Mouse (Mus musculus): Measurements from ENCODE around the gene Rhobtb3. TPM values are rescaled to one million over a fixed set of nuclear protein-coding genes. Genes with fewer than 3 reads are reported as not detected.
"Not testable (repeated sequence)": the region's sequence is repeated elsewhere in the genome, so short reads cannot be mapped to it uniquely, and the experiment has no call there.

Gene Rhobtb3
- total RNA-seq, 2 experiments from 2014 or later, result 11.0 to 14.1 TPM

DNA sequence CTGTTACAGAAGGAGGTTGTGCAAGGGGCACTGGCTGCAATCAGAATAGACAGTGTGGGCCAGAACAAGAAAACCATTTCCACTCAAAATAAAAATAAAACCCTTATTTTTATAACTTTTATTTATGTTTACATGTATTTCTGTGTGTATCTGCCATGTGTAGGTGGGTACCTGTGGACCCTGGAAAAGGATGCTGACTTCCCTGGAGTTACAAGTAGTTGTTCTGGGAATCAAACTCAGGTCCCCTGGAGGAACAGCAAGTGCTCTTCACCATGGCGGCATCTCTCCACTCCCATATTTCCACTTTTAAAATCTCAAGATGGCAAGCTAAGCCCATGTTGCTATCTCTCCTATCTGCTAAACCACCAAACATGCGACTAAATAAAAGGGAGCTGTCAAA, 13.1 kb downstream of the Rhobtb3 start:
- DNase-seq, result no peak
- intact Hi-C loops (cut with DNase I), result no loop called here

DNA sequence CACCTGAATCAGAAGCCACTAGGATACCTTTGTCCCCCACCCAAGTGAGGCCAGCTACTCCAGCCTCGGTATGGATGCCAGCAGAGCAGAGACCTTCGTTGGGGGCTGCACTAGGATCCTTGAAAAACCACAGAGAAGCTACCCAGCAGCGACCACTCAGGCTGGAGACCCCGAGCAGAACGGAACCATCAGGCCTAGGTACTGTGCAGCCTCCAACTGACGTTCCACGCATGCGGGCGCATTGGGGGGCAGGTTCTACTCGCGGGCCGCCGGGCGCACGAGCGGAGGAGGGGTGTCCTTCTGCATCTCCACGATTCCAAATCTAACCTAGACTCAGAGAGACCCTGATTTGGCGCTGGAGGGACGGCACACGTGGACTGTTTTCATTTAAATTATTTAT, 13.7 kb downstream of the Rhobtb3 start:
- intact Hi-C loops (cut with DNase I), result no loop called here
- no peak for DNase-seq

DNA sequence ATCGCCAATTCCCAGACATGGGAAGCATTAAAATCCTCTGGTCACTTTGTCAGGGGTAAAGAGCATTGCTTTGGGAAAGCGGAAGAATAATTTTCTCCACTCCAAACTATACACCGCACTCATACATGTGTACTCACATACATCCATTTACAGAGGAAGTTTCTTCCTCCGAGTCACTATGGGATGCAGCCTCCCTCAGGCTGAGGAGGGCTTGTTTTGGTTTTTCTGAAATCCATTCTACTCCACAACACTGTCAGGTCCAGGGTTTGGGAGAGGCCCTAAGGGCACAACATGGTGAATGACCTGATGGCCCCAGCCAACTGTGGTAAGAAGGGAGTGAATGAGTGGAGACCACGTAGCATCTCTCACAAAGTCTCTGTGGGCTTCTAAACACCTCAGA, 14.7 kb downstream of the Rhobtb3 start:
- DNase-seq; intact Hi-C loops (cut with DNase I): not testable (repeated sequence)

DNA sequence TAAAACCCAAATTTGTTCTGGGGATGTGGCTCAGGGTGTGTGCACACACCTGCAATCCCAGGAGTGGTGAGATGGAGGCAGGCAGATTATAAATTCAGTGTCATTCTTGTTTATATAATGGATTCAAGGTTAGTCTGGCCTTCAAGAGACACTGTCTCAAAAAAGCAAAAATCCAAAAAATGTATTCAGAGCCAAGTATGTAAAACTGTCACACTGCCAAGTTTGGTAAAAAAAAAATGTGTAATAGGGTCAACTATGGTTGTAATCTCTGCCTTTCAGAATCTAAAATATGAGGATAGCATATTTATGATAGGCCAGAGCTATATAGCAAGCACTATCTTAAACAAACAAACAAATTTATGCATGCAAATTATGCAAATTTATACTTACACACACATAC, 15.8 kb downstream of the Rhobtb3 start:
- DNase-seq, result no peak
- intact Hi-C loops (cut with DNase I), result no loop called here

DNA sequence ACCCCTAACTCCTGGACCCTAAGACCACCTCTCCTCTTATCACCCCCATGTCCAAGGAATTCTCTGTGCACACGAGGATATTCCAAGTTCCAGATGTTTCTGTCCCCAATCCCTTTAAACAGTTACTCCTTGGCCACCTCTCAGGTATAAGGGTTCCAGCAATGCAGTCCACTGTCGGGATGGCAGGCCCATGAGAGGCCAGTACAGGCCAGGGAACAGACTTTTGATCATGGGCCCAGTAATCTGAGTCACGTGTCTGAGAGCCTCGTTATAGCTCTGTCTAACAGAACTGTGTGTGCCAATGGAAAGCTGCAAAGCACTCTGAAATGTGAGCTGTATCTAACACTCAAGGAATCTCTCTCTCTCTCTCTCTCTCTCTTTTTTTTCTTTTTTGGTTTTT, 29.6 kb downstream of the Rhobtb3 start:
- DNase-seq, result no peak
- intact Hi-C loops (cut with DNase I), result no loop called here

DNA sequence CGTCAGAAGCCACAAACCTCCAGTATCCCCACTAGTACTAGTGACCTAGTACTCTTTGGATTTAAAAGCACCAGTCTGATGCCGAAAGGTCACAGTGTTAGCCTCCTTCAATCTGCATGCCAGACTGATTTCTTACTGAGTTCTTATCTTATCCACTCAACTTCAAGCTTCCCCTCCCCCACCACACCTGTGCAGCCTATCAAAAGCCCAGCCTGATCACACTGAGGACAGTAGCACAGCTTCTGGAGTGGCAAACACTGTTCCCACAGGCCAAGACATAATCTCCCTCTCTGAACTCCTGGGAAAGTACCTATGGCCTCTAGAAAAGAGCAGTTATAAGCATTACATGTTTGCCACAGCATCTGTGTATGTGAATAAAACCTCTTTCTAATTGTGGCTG, 35.5 kb downstream of the Rhobtb3 start:
- intact Hi-C loops (cut with DNase I), result no loop called here
- DNase-seq, result no peak

DNA sequence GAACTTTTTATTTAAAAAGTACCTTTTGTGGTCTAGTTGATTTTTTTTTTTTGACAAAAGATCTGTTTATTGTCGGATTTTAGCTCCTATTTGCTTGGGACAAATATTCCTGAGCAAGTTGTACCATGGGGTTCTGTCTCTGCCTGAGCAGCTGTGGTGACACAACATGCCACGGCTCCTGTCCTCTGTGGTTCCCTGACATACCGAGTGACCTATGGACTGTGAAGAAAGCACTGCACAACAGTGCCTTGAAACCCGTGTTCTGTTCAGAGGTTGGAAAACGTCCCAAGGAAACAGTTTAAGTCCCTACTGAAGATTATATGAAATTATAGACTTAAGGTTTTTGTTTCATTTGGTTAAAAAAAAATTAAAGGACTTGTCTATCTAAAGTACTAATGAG, 36.6 kb downstream of the Rhobtb3 start:
- no peak for DNase-seq
- intact Hi-C loops (cut with DNase I), result no loop called here

DNA sequence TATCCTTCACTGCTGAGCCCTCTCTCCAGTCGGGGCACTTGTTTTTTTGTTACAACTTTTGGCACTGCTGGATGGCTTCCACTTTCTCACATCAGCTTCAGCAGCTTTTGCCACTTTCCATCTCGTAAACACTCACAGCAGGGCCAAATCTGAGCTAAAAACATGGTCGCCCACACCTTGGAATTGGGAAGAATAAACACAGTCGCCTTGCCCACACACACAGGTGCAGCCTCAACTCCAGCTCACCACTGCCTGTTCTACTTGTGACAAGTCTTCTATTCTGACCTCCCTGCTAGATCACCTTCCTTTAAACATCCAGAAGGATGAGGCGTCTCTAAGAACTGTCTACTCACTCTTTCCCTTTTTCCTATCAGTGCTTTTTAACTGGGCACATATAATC, 39.1 kb downstream of the Rhobtb3 start:
- no peak for DNase-seq
- intact Hi-C loops (cut with DNase I), result no loop called here

DNA sequence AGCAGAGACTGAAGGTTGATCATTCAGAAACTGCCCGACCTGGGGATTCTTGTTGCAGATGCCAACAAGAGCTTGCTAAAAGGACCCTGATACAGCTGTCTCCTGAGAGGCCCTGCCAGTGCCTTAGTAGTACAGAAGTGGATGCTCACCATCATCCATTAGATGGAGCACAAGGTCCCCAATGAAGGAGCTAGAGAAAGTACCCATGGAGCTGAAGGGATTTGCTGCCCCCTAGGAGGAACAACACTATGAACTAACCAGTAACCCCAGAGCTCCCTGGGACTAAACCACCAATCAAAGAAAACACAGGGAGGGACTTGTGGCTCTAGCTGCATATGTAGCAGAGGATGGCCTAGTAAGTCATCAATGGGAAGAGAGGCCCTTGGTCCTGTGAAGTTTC, 42.8 kb downstream of the Rhobtb3 start:
- intact Hi-C loops (cut with DNase I); DNase-seq: not testable (repeated sequence)

DNA sequence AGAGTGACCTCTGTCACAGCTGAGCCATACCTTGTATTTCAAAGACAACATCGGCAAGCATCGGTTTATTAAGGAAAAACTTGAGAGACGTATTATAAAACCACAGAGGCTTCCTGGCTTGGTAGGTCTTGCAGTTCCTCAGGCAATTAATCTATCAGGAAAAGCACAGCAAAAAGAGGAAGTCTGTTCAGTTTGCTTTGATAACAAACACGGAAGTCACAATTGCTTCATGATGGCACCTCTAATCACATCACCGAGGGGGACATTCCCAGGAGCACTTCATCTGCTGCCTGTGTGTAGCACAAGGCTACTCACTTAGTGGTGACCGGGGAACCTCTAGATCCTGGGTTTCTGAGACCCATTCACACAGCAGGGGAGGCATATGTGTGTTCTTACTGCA, 50.8 kb downstream of the Rhobtb3 start:
- intact Hi-C loops (cut with DNase I), result no loop called here

DNA sequence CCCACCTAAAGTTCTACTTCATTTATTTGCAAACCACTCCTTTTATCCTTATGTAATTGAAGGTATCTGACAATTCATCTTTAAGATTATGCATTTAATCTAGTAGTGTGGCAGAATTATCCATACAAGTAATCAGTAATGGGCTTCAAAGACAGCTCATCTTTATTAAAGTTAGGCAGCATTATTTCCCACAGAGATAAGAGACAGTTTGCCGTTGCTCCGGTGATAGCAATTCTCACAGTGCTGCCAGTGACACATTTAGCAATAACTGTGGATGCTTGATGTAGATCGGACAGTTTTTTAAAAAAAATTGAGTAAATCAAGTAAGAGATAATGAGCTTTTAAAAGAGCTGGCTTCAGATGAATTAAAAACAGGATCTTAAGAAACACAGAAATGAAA, 51.4 kb downstream of the Rhobtb3 start:
- intact Hi-C loops (cut with DNase I), result no loop called here
- DNase-seq, result no peak

More for the DNA sequence above, 50.8 kb downstream of the Rhobtb3 start:
- DNase-seq, result no peak

DNA sequence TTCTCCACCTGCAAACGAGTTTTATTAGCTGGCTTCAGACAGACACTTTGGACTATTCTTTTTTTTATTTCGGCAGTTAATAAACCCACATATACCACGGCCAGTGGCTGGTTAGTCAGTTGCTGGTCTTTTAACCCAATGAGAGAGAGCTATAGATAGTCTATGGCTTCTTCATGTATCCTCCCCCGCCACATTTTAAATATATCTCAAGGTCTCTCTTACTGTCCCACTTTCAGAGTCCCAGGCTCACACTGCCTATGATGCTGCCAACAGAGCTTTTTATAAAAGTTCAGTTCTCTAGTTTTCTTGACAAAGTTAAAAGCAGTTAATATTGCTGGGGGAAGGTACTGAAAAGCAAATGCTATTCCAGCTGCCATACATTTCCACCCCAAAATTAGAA, 51.9 kb downstream of the Rhobtb3 start:
- no peak for DNase-seq
- intact Hi-C loops (cut with DNase I), result no loop called here

DNA sequence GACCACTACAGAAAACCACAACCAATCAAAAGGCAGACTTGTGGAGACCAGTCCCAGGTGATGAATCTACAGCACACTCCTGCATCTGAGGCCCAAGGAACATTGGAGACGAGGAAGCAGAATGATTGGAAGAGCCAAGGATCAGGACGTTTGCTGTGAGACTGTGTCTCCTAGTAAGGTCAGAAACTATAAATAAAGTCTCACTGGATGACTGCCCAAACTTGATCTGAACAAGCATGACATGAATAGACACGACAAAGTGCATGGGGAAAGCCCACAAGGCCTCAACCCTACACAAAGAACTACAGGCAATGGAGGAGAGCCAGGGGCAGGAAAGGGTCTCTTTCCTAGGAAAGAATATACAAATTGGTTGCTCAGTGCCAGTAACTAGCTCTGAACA, 59.9 kb downstream of the Rhobtb3 start:
- intact Hi-C loops (cut with DNase I), result no loop called here
- peak in 1 of 2 experiments; percentile 7 for DNase-seq

DNA sequence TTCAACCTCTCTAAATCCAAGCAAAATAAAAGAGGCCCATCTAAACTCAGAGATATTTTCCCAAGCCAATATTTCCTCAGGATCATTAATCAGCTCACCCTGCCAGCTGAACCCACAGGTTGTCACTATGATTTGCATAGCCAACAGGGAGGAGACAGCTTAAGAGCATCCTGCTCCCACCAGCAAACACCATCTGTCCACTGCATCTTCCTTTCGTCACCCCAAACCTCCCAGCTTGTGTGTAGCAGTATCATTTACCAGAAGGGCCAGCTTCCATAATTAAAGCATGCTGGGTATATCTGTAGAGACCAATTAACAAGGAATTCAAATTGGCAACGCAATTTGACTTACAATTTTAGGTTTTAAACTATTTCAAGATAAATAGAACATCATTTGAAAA, 63.2 kb downstream of the Rhobtb3 start:
- intact Hi-C loops (cut with DNase I), result no loop called here
- no peak for DNase-seq

DNA sequence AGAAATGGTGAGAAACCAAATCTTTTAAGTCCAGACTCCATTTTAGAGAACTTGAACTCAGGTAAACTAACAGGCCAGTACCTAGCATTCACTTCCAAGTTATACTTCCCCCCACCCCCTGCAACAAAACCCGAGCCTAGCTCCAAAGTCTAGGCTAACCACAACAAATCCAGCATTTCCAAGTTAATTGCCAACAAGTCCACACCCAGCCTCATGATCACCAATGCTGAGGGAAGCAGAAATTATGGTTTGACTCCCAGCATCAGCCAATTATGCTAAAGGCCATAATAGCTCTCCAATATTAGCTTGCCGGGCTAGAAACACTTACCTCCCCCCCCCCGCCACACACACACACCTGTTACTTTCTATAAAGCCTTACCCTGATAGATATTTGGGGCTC, 64.0 kb downstream of the Rhobtb3 start:
- intact Hi-C loops (cut with DNase I), result loop anchor here (5.0 kb wide), 4 partner anchors 82 to 1017 kb away; no protein-coding TSS in a partner anchor
- DNase-seq, result no peak

DNA sequence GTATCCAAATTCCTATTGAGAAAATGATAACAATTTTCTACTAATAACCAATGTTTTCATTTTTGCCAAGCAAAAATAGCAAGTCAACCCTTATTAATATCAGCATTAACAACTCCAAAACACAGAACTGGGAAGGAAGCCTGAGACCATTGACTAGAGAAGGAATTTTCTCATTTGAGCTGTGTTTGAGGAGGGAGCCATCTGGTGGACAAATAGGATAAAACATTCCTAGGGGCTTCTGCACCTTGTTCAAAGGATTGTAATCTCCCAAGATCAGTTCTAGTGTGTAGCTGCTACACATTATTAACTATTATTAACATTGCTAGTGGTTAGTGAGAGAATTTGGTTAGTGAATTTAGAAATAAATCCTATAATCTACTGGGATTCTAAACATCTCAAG, 65.8 kb downstream of the Rhobtb3 start:
- intact Hi-C loops (cut with DNase I), result loop anchor here (1.0 to 5.0 kb wide), 5 partner anchors 81 to 1016 kb away; no protein-coding TSS in a partner anchor
- DNase-seq, result peak; percentile 22 to 29

DNA sequence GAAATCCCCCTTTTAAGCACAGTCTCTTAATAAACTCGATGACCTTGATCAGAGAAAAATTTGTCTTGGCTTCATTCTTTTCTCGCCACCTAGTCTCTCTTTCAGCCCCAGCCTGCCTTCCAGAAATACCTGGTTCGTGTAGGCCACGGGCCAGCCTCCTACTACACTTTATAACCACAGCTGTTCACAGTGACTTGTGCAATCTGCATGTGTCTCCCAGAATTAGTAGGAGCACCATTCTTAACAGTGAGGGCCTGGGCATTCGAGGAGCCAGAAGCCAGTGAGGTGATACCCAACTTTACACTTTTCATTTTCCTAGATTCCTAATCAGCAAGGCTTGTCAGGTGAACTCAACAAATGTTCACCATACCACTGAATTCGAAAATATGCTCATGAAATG, 67.1 kb downstream of the Rhobtb3 start:
- intact Hi-C loops (cut with DNase I), result loop anchor here (5.0 kb wide), 4 partner anchors 79 to 1014 kb away; no protein-coding TSS in a partner anchor
- no peak for DNase-seq

DNA sequence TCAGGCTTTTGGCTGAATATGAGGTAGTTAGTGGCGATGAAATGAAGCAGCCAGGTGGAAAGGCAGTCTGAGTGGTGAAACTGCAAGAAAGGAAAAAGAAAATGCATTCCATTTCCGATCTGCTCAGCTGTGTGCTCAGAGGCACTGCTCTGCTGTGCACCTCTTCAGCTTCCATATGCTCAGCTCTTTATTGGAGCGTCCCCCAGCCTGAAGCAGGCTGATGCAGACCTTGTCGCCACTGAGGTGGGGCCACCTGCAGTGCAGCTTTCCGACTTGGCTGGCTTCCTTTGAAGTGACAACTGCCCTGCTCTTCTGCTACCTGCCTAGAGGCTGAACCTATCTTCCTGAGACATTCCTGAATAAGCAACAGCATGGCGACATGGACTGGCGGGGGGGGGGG, 67.5 kb downstream of the Rhobtb3 start:
- intact Hi-C loops (cut with DNase I), result loop anchor here (5.0 kb wide), 4 partner anchors 79 to 1014 kb away; no protein-coding TSS in a partner anchor
- not testable (repeated sequence) for DNase-seq

DNA sequence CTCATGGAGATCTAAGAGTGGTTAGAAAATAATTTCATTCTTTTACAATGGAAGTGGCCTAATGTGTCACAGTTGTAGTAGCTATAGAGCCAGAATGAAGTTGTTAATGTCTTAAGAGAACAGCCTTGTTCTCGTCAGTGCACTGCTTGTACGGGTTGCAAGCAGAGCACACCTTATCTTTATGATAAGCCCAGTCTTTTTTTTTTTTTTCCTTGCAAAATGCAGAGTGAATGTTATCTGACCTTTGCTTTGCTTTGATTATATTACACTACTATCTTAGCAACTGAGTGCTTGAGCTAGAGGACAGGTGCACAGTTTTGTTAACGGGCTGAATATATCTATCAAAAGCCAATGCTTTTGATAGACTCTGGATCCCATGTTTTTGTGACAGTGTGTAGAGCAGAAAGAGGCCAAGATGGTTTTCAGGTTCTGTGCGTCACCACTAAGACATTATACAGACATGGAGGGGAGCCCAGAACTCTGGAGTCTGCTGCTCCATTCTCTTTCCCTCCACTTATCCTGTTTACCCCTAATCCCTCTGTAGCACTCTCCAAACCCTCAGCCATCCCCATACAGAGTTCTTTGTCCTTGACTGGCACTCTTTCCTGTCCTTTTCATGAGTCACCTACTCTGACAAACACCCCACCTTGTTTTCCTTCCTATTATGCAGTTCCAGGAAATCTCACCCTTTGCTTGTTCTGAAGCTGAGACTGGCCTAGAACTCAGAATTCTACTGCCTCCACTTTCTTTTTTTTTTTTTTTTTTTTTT, 68.9 kb downstream of the Rhobtb3 start:
- intact Hi-C loops (cut with DNase I), result loop anchor here (5.0 kb wide), 4 partner anchors 77 to 1012 kb away; no protein-coding TSS in a partner anchor
- DNase-seq, result no peak

DNA sequence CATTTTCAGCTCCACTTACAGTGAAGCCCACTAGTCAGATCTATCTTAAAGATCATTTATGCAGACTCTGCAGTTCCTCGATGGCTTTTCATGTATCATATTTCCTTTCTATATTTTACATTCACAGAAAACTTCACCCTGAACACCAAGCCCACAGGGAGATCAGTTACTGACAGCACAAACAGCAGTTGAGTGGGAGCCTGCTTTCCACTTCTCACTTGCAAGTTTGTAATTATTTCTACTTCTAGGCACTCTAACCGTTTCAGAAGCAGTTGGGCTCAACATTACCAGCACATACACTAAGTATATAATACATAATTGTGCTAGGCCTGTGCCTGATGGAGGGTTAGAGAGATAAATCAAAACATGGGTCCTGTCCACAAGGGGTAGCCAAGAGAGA, 75.8 kb downstream of the Rhobtb3 start:
- intact Hi-C loops (cut with DNase I), result no loop called here
- no peak for DNase-seq

DNA sequence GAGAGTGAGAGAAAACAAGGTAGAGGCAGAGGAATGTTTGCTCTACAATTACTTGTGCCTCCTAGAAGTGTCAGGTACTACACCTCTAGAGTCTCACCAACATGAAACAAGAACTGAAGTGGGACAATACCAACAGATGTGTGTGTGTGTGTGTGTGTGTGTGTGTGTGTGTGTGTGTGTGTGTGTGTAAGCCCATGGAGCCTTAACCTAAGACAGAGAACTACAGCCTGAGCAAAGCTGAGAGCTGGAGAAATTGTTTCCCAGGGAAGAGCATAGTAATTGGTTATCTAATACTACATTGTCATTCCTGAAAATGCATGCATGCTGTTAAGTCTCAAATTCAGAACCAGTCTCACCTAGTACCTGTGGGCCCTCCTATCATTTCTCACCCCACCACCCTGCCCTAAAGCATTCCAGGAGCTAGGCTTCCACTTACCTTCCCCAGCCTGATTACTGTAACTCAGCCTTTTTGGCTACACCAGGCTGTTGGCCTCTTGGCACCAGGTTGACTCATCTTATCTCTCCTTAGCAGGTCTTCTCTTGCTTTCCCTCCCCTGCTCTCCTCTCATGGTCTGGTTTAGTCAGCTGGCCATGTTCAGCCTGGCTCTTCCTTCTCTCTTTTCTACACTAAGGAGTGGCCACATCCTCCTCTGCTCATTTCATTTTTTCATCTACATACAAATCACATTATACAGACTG, 78.1 kb downstream of the Rhobtb3 start:
- no peak for DNase-seq

DNA sequence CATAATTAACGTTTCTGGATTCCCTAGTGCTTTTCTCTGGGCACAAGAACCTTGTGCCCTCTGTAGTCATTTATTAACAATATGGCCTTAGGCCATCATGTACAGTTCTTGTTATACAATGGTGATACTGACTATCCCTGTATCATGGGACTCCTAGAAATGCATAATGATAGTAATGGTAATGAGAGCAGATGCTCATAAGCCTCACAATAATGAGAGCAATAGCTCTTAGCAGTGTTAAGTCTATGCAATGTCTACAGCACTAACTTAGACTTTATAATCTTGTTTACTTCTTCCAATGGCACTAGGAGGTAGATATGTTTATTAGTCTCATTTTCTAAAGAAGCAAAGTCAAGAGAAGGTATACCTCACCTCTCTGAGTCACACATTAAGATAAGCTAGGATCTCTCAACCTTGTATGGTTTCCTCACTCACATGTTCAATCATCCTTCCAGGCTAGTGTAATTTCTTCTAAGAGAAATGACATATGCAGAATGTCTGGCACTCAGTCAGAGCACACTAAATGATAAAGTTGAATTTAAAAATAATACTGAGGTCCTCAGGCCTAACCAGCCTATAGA, 84.4 kb downstream of the Rhobtb3 start:
- intact Hi-C loops (cut with DNase I), result no loop called here
- DNase-seq, result no peak

More for the DNA sequence above, 78.1 kb downstream of the Rhobtb3 start:
- intact Hi-C loops (cut with DNase I), result no loop called here

Measured in heart, postnatal 36 days (tissue).